Comparison of ENCODE assay signal across 12 mouse cellular contexts in genomic region chr10:80035686-80036085, GRCm38 (mm10). TPM values are rescaled to one million over a fixed set of nuclear protein-coding genes. Genes with fewer than 3 reads are reported as not detected.
DNase-seq lines count a peak whose midpoint lies in the region; ATAC-seq and TF ChIP-seq lines count a peak whose summit lies in the region.
"Had no signal": no experiment of that assay in that cellular context is flagged by ENCODE, and none has a peak within 500 bp of the region (broad histone marks: within the 10 kb centered on the region; RNA-seq: fewer than 3 reads in every experiment).

No protein-coding gene starts in this region.

- no peaks in the 10 kb centered on the region for H3K9me3 ChIP-seq in hindbrain, embryonic 12.5 days (replicated peaks)
- no peaks in the 10 kb centered on the region for H3K9me3 ChIP-seq in hindbrain, embryonic 14.5 days (ENCODE audit: control insufficient read depth, low read length)
- H3K9me3 ChIP-seq in midbrain, embryonic 13.5 days, result no peaks in the 10 kb centered on the region
- no peaks in the 10 kb centered on the region for H3K9me3 ChIP-seq in midbrain, embryonic 11.5 days (ENCODE audit: control insufficient read depth, low read length)
- H3K9me3 ChIP-seq: forebrain, embryonic 12.5 days; G1E; limb, embryonic 15.5 days had no signal

- no peak for TF ChIP-seq CTCF in gastrocnemius, adult 2 months (IDR thresholded peaks at IDR 0.05)
- no peak for TF ChIP-seq CTCF in small intestine, adult 2 months (IDR thresholded peaks at IDR 0.05; ENCODE audit: extremely low read depth, insufficient read length, insufficient replicate concordance, low read depth, low read length)

- WGBS in hindbrain, embryonic 12.5 days, result 97% methylated on average over 5 of the region's 5 CpGs
- WGBS in hindbrain, embryonic 14.5 days, result 93% methylated on average over 5 of the region's 5 CpGs
- WGBS in midbrain, embryonic 13.5 days, result 90% methylated on average over 5 of the region's 5 CpGs
- WGBS in midbrain, embryonic 11.5 days, result 91% methylated on average over 5 of the region's 5 CpGs
- 88% methylated on average over 5 of the region's 5 CpGs for WGBS in small intestine, adult 2 months

- peak overlapping the region; percentile 81 for H3K27ac ChIP-seq in gastrocnemius, adult 2 months
- 0 out of 2 replicates have a peak overlapping the region, but pooled peaks have one; percentile 44 for H3K27ac ChIP-seq in hindbrain, embryonic 12.5 days
- no peak overlapping the region for H3K27ac ChIP-seq in hindbrain, embryonic 14.5 days
- H3K27ac ChIP-seq in midbrain, embryonic 13.5 days, result no peak overlapping the region
- H3K27ac ChIP-seq in midbrain, embryonic 11.5 days (ENCODE audit: low read depth, low read length), result no peak overlapping the region
- peak overlapping the region; percentile 3; the same call in 1 of the 2 replicates for H3K27ac ChIP-seq in small intestine, adult 2 months (ENCODE audit: insufficient read depth, low read depth, low read length)
- H3K27ac ChIP-seq: forebrain, embryonic 12.5 days; limb, embryonic 15.5 days had no signal

- peaks cover 18% of the 10 kb centered on the region for H3K4me1 ChIP-seq in hindbrain, embryonic 12.5 days
- peaks cover 14% of the 10 kb centered on the region for H3K4me1 ChIP-seq in hindbrain, embryonic 14.5 days (replicated peaks; ENCODE audit: control insufficient read depth, insufficient read depth, low read length)
- peaks cover 22% of the 10 kb centered on the region for H3K4me1 ChIP-seq in midbrain, embryonic 13.5 days (replicated peaks)
- H3K4me1 ChIP-seq in midbrain, embryonic 11.5 days (ENCODE audit: control insufficient read depth, insufficient read depth, low read length), result peaks cover 8% of the 10 kb centered on the region
- H3K4me1 ChIP-seq in small intestine, adult 2 months (ENCODE audit: control insufficient read depth, insufficient read depth, insufficient read length, low read length), result peaks cover 33% of the 10 kb centered on the region

- no peak for DNase-seq in gastrocnemius, adult 2 months
- no peak for DNase-seq in gastrocnemius, postnatal 10 days
- no peak for DNase-seq in hindbrain, embryonic 14.5 days (ENCODE audit: low spot score)
- no peak for DNase-seq in midbrain, embryonic 11.5 days (ENCODE audit: low spot score, missing footprints)
- no peak for DNase-seq in B cell, adult 2 months
- DNase-seq: cerebellum, adult 9-10 months had no signal

- intact Hi-C loops in gastrocnemius, adult 2 months (cut with DNase I), result loop anchor here (5.0 kb wide), 1 partner anchor 38 kb away; the partner anchor contains the start of gene Abca7

- H3K9ac ChIP-seq in hindbrain, embryonic 12.5 days, result no peak overlapping the region
- no peak overlapping the region for H3K9ac ChIP-seq in hindbrain, embryonic 14.5 days
- peak overlapping the region; percentile 36 for H3K9ac ChIP-seq in midbrain, embryonic 13.5 days (replicated peaks)
- H3K9ac ChIP-seq in midbrain, embryonic 11.5 days (ENCODE audit: low read length), result no peak overlapping the region
- H3K9ac ChIP-seq: forebrain, embryonic 12.5 days; limb, embryonic 15.5 days had no signal

- peaks cover 38% of the 10 kb centered on the region for H3K36me3 ChIP-seq in hindbrain, embryonic 12.5 days
- peaks cover 41% of the 10 kb centered on the region for H3K36me3 ChIP-seq in hindbrain, embryonic 14.5 days (replicated peaks; ENCODE audit: control insufficient read depth, insufficient read depth)
- H3K36me3 ChIP-seq in midbrain, embryonic 13.5 days, result peaks cover 38% of the 10 kb centered on the region
- H3K36me3 ChIP-seq in midbrain, embryonic 11.5 days (ENCODE audit: control insufficient read depth, insufficient read depth, low read length), result peaks cover 17% of the 10 kb centered on the region
- peaks cover 27% of the 10 kb centered on the region for H3K36me3 ChIP-seq in small intestine, adult 2 months (ENCODE audit: control insufficient read depth, insufficient read depth, low read length)

- H3K27me3 ChIP-seq in hindbrain, embryonic 12.5 days, result no peaks in the 10 kb centered on the region
- no peaks in the 10 kb centered on the region for H3K27me3 ChIP-seq in hindbrain, embryonic 14.5 days (ENCODE audit: control insufficient read depth, insufficient read depth, low read length)
- no peaks in the 10 kb centered on the region for H3K27me3 ChIP-seq in midbrain, embryonic 13.5 days
- no peaks in the 10 kb centered on the region for H3K27me3 ChIP-seq in midbrain, embryonic 11.5 days (ENCODE audit: control insufficient read depth, insufficient read depth, low read length)
- H3K27me3 ChIP-seq in small intestine, adult 2 months (ENCODE audit: control insufficient read depth, insufficient read depth, low read length), result no peaks in the 10 kb centered on the region
- H3K27me3 ChIP-seq: forebrain, embryonic 12.5 days; limb, embryonic 15.5 days had no signal

- H3K4me3 ChIP-seq in gastrocnemius, adult 2 months, result no peak overlapping the region
- H3K4me3 ChIP-seq in hindbrain, embryonic 12.5 days, result no peak overlapping the region
- H3K4me3 ChIP-seq in hindbrain, embryonic 14.5 days (replicated peaks; ENCODE audit: low read length), result no peak overlapping the region
- no peak overlapping the region for H3K4me3 ChIP-seq in midbrain, embryonic 13.5 days (replicated peaks)
- H3K4me3 ChIP-seq in midbrain, embryonic 11.5 days (ENCODE audit: low read depth, low read length), result no peak overlapping the region
- no peak overlapping the region for H3K4me3 ChIP-seq in small intestine, adult 2 months (ENCODE audit: low read depth, low read length)
- H3K4me3 ChIP-seq: forebrain, embryonic 12.5 days; limb, embryonic 15.5 days had no signal

- H3K4me2 ChIP-seq in hindbrain, embryonic 12.5 days (replicated peaks), result no peak overlapping the region
- no peak overlapping the region for H3K4me2 ChIP-seq in hindbrain, embryonic 14.5 days (replicated peaks)
- H3K4me2 ChIP-seq in midbrain, embryonic 13.5 days (replicated peaks), result no peak overlapping the region
- no peak overlapping the region for H3K4me2 ChIP-seq in midbrain, embryonic 11.5 days
- H3K4me2 ChIP-seq: forebrain, embryonic 12.5 days; limb, embryonic 15.5 days had no signal

- no peak for TF ChIP-seq POLR2A in small intestine, adult 2 months (IDR thresholded peaks at IDR 0.05; ENCODE audit: low read depth, low read length)

- ATAC-seq in hindbrain, embryonic 12.5 days (ENCODE audit: low FRiP score), result no peak
- ATAC-seq in hindbrain, embryonic 14.5 days (ENCODE audit: low FRiP score), result no peak
- no peak for ATAC-seq in midbrain, embryonic 13.5 days
- ATAC-seq in midbrain, embryonic 11.5 days (ENCODE audit: low FRiP score), result no peak

RNA-seq across cellular contexts. Expression of gene Polr2e, which starts 3.9 kb away (rescaled TPM):
- 10 to 100 TPM; 42.0 to 50.9 TPM for total RNA-seq in gastrocnemius, adult 2 months (2021)
- 10 to 100 TPM; 62.1 to 62.7 TPM for total RNA-seq in gastrocnemius, postnatal 10 days (2021)
- polyA plus RNA-seq in hindbrain, embryonic 12.5 days (2016; fragmentation: Nextera tagmentation; extraction: Ambion mirVana), result 163 and 171 TPM in 2 replicates
- polyA plus RNA-seq in hindbrain, embryonic 14.5 days (2014; fragmentation: Nextera tagmentation; extraction: Ambion mirVana), result 142 and 150 TPM in 2 replicates
- 159 and 174 TPM in 2 replicates for polyA plus RNA-seq in midbrain, embryonic 13.5 days (2015; fragmentation: Nextera tagmentation; extraction: Ambion mirVana)
- 200 and 225 TPM in 2 replicates for polyA plus RNA-seq in midbrain, embryonic 11.5 days (2014; fragmentation: Nextera tagmentation; extraction: Ambion mirVana)
- polyA plus RNA-seq in small intestine, adult 2 months (2012; rRNA removed), result 140 and 186 TPM in 2 replicates

RNA-seq across cellular contexts. Expression of gene Gpx4, which starts 11.3 kb away (rescaled TPM):
- total RNA-seq in gastrocnemius, adult 2 months (2021), result 100 to 1,000 TPM; 552 to 603 TPM
- 100 to 1,000 TPM; 380 to 398 TPM for total RNA-seq in gastrocnemius, postnatal 10 days (2021)
- polyA plus RNA-seq in hindbrain, embryonic 12.5 days (2016; fragmentation: Nextera tagmentation; extraction: Ambion mirVana), result 449 and 484 TPM in 2 replicates
- 556 and 557 TPM in 2 replicates for polyA plus RNA-seq in hindbrain, embryonic 14.5 days (2014; fragmentation: Nextera tagmentation; extraction: Ambion mirVana)
- polyA plus RNA-seq in midbrain, embryonic 13.5 days (2015; fragmentation: Nextera tagmentation; extraction: Ambion mirVana), result 498 and 532 TPM in 2 replicates
- polyA plus RNA-seq in midbrain, embryonic 11.5 days (2014; fragmentation: Nextera tagmentation; extraction: Ambion mirVana), result 581 and 594 TPM in 2 replicates
- 388 and 646 TPM in 2 replicates for polyA plus RNA-seq in small intestine, adult 2 months (2012; rRNA removed)

RNA-seq across cellular contexts. Expression of gene Arhgap45, which starts 19.2 kb away (rescaled TPM):
- 1 to 10 TPM in 1 of 2 experiments, under 1 TPM in 1; 0.97 to 1.4 TPM for total RNA-seq in gastrocnemius, adult 2 months (2021)
- total RNA-seq in gastrocnemius, postnatal 10 days (2021), result 1 to 10 TPM; 2.0 to 3.5 TPM
- polyA plus RNA-seq in hindbrain, embryonic 12.5 days (2016; fragmentation: Nextera tagmentation; extraction: Ambion mirVana), result 8.7 and 8.9 TPM in 2 replicates
- polyA plus RNA-seq in hindbrain, embryonic 14.5 days (2014; fragmentation: Nextera tagmentation; extraction: Ambion mirVana), result 1.1 and 1.7 TPM in 2 replicates
- 1.5 and 1.6 TPM in 2 replicates for polyA plus RNA-seq in midbrain, embryonic 13.5 days (2015; fragmentation: Nextera tagmentation; extraction: Ambion mirVana)
- 3.6 and 3.8 TPM in 2 replicates for polyA plus RNA-seq in midbrain, embryonic 11.5 days (2014; fragmentation: Nextera tagmentation; extraction: Ambion mirVana)
- 23.2 and 36.8 TPM in 2 replicates for polyA plus RNA-seq in small intestine, adult 2 months (2012; rRNA removed)

RNA-seq across cellular contexts. Expression of gene Abca7, which starts 39.4 kb away (rescaled TPM):
- 1 to 10 TPM; 6.7 to 7.2 TPM for total RNA-seq in gastrocnemius, adult 2 months (2021)
- total RNA-seq in gastrocnemius, postnatal 10 days (2021), result 1 to 10 TPM; 3.2 to 4.2 TPM
- polyA plus RNA-seq in hindbrain, embryonic 12.5 days (2016; fragmentation: Nextera tagmentation; extraction: Ambion mirVana), result 6.9 and 7.7 TPM in 2 replicates
- 4.1 and 4.5 TPM in 2 replicates for polyA plus RNA-seq in hindbrain, embryonic 14.5 days (2014; fragmentation: Nextera tagmentation; extraction: Ambion mirVana)
- 5.4 and 5.8 TPM in 2 replicates for polyA plus RNA-seq in midbrain, embryonic 13.5 days (2015; fragmentation: Nextera tagmentation; extraction: Ambion mirVana)
- 2.8 and 2.9 TPM in 2 replicates for polyA plus RNA-seq in midbrain, embryonic 11.5 days (2014; fragmentation: Nextera tagmentation; extraction: Ambion mirVana)
- 18.1 and 33.4 TPM in 2 replicates for polyA plus RNA-seq in small intestine, adult 2 months (2012; rRNA removed)

RNA-seq across cellular contexts. Expression of gene Cnn2, which starts 47.3 kb away (rescaled TPM):
- total RNA-seq in gastrocnemius, adult 2 months (2021), result 1 to 10 TPM; 3.9 to 9.7 TPM
- total RNA-seq in gastrocnemius, postnatal 10 days (2021), result 10 to 100 TPM; 26.1 to 38.6 TPM
- polyA plus RNA-seq in hindbrain, embryonic 12.5 days (2016; fragmentation: Nextera tagmentation; extraction: Ambion mirVana), result 178 and 204 TPM in 2 replicates
- 28.4 and 37.6 TPM in 2 replicates for polyA plus RNA-seq in hindbrain, embryonic 14.5 days (2014; fragmentation: Nextera tagmentation; extraction: Ambion mirVana)
- polyA plus RNA-seq in midbrain, embryonic 13.5 days (2015; fragmentation: Nextera tagmentation; extraction: Ambion mirVana), result 29.5 and 37.1 TPM in 2 replicates
- 158 and 160 TPM in 2 replicates for polyA plus RNA-seq in midbrain, embryonic 11.5 days (2014; fragmentation: Nextera tagmentation; extraction: Ambion mirVana)
- polyA plus RNA-seq in small intestine, adult 2 months (2012; rRNA removed), result 49.9 and 72.8 TPM in 2 replicates

Comparison
In these comparisons a context has a peak if more than half of its experiments do, and no peak if none do; other contexts are left out.
1. H3K27ac ChIP-seq: peak in gastrocnemius, adult 2 months (single experiment), hindbrain, embryonic 12.5 days (single experiment) and small intestine, adult 2 months (single experiment); none in hindbrain, embryonic 14.5 days (single experiment), midbrain, embryonic 13.5 days (single experiment) and midbrain, embryonic 11.5 days (single experiment).